Mouse (Mus musculus): ENCODE measurements around the gene Gad2. TPM values are rescaled to one million over a fixed set of nuclear protein-coding genes. Genes with fewer than 3 reads are reported as not detected.

Gad2 gene
- polyA plus RNA-seq (2012; rRNA removed): not detected in 2 replicates

GRCm38 (mm10) chr2:22621828-22622731 is at the start of gene Gad2:
Gene Gad2 (plus strand): TSS chr2:22622205.

Other genes starting within 250 kb of the Gad2 start
- 3.8 and 4.7 TPM in 2 replicates for gene Apbb1ip, start 151.9 kb downstream of the Gad2 start, polyA plus RNA-seq (2012; rRNA removed)

Data from liver, embryonic 18 days (tissue).